Mouse (Mus musculus) embryonic fibroblast, embryonic 13.5 days (primary cell): ENCODE measurements at regions not wholly inside any gene's neighbourhood (a gene's known extent, or its start where the extent isn't known, plus 50 kb on each side); places are given as distances from the start of the nearest gene placed in this dataset.

Experiments used
- CTCF ChIP-seq: IDR thresholded peaks from 2 replicates; pipeline ENCODE4 v1.5.1; 2011; ENCODE audit warnings: mild to moderate bottlenecking, control low read depth, low read length, moderate library complexity, borderline replicate concordance; ENCODE audit not compliant: insufficient read depth
- POLR2A ChIP-seq: IDR thresholded peaks from 2 replicates; pipeline ENCODE4 v1.6.1; 2011; ENCODE audit warnings: low read depth, mild to moderate bottlenecking, control low read depth, low read length, moderate library complexity

GRCm38 (mm10) chr3:60773383-60773782 is 229.2 kb upstream of the P2ry1 start:
- no peak for TF ChIP-seq CTCF
- no peak for TF ChIP-seq POLR2A
